Mouse (Mus musculus): ENCODE results near the gene Mief1.

GRCm38 (mm10) chr15:80233053-80233452 is 765 bp upstream of the Mief1 start:
- TF ChIP-seq POLR2A (IDR thresholded peaks at IDR 0.05; ENCODE audit: control insufficient read depth, low read depth, low read length) (no peak), CTCF (IDR thresholded peaks at IDR 0.05; ENCODE audit: control insufficient read depth, insufficient read depth, insufficient replicate concordance, low read depth, low read length) (no peak)
